Mouse (Mus musculus): ENCODE results near the gene Col4a2. TPM values are rescaled to one million over a fixed set of nuclear protein-coding genes. Genes with fewer than 3 reads are reported as not detected.

The Col4a2 gene
- total RNA-seq, 2 experiments from 2014 or later: 47.5 to 52.4 TPM

- no peak for DNase-seq (ENCODE audit: low spot score in 2 of 2)
- intact Hi-C loops (cut with DNase I): no loop called here
Measured at GRCm38 (mm10) chr8:11319405-11319804, 6.8 kb downstream of the Col4a2 start.

- DNase-seq (ENCODE audit: low spot score in 2 of 2): no peak
- intact Hi-C loops (cut with DNase I): no loop called here
Measured at GRCm38 (mm10) chr8:11321841-11322240, 9.2 kb downstream of the Col4a2 start.

GRCm38 (mm10) chr8:11322724-11323585 lies 10.3 kb downstream of the Col4a2 start:
- DNase-seq (ENCODE audit: low spot score in 2 of 2): no peak
- intact Hi-C loops (cut with DNase I): no loop called here

GRCm38 (mm10) chr8:11323681-11324080 lies 11.1 kb downstream of the Col4a2 start:
- no peak for DNase-seq (ENCODE audit: low spot score in 2 of 2)

GRCm38 (mm10) chr8:11324801-11325395 lies 12.3 kb downstream of the Col4a2 start:
- no peak for DNase-seq (ENCODE audit: low spot score in 2 of 2)
- intact Hi-C loops (cut with DNase I): no loop called here

More at GRCm38 (mm10) chr8:11323681-11324080, 11.1 kb downstream of the Col4a2 start:
- intact Hi-C loops (cut with DNase I): no loop called here

- DNase-seq (ENCODE audit: low spot score in 2 of 2): no peak
- intact Hi-C loops (cut with DNase I): no loop called here
Measured at GRCm38 (mm10) chr8:11327298-11327697, 14.7 kb downstream of the Col4a2 start.

- DNase-seq (ENCODE audit: low spot score in 2 of 2): no peak
- intact Hi-C loops (cut with DNase I): no loop called here
Measured at GRCm38 (mm10) chr8:11327722-11328417, 15.3 kb downstream of the Col4a2 start.

- intact Hi-C loops (cut with DNase I): no loop called here
- DNase-seq (ENCODE audit: low spot score in 2 of 2): no peak
Measured at GRCm38 (mm10) chr8:11331561-11331960, 19.0 kb downstream of the Col4a2 start.

GRCm38 (mm10) chr8:11333746-11334145 lies 21.1 kb downstream of the Col4a2 start:
- DNase-seq (ENCODE audit: low spot score in 2 of 2): no peak
- intact Hi-C loops (cut with DNase I): no loop called here

GRCm38 (mm10) chr8:11334493-11334892 lies 21.9 kb downstream of the Col4a2 start:
- intact Hi-C loops (cut with DNase I): no loop called here
- DNase-seq (ENCODE audit: low spot score in 2 of 2): no peak

- intact Hi-C loops (cut with DNase I): no loop called here
- DNase-seq (ENCODE audit: low spot score in 2 of 2): no peak
Measured at GRCm38 (mm10) chr8:11335238-11335637, 22.6 kb downstream of the Col4a2 start.

- DNase-seq (ENCODE audit: low spot score in 2 of 2): no peak
- intact Hi-C loops (cut with DNase I): no loop called here
Measured at GRCm38 (mm10) chr8:11336346-11336745, 23.7 kb downstream of the Col4a2 start.

- intact Hi-C loops (cut with DNase I): no loop called here
Measured at GRCm38 (mm10) chr8:11337642-11338041, 25.0 kb downstream of the Col4a2 start.

GRCm38 (mm10) chr8:11338507-11338906 lies 25.9 kb downstream of the Col4a2 start:
- intact Hi-C loops (cut with DNase I): no loop called here
- no peak for DNase-seq (ENCODE audit: low spot score in 2 of 2)

More at GRCm38 (mm10) chr8:11337642-11338041, 25.0 kb downstream of the Col4a2 start:
- DNase-seq (ENCODE audit: low spot score in 2 of 2): no peak

- intact Hi-C loops (cut with DNase I): no loop called here
- DNase-seq (ENCODE audit: low spot score in 2 of 2): no peak
Measured at GRCm38 (mm10) chr8:11340310-11341110, 27.9 kb downstream of the Col4a2 start.

GRCm38 (mm10) chr8:11341111-11341566 lies 28.5 kb downstream of the Col4a2 start:
- DNase-seq (ENCODE audit: low spot score in 2 of 2): no peak
- intact Hi-C loops (cut with DNase I): no loop called here

GRCm38 (mm10) chr8:11344459-11344858 lies 31.9 kb downstream of the Col4a2 start:
- intact Hi-C loops (cut with DNase I): no loop called here

GRCm38 (mm10) chr8:11346225-11346624 lies 33.6 kb downstream of the Col4a2 start:
- intact Hi-C loops (cut with DNase I): no loop called here

More at GRCm38 (mm10) chr8:11344459-11344858, 31.9 kb downstream of the Col4a2 start:
- DNase-seq (ENCODE audit: low spot score in 2 of 2): no peak

GRCm38 (mm10) chr8:11347699-11348098 lies 35.1 kb downstream of the Col4a2 start:
- DNase-seq (ENCODE audit: low spot score in 2 of 2): no peak
- intact Hi-C loops (cut with DNase I): no loop called here

More at GRCm38 (mm10) chr8:11346225-11346624, 33.6 kb downstream of the Col4a2 start:
- DNase-seq (ENCODE audit: low spot score in 2 of 2): no peak

All from left cerebral cortex, postnatal 25 days (tissue).